Mouse (Mus musculus): ENCODE data around the gene Adk.

- TF ChIP-seq CTCF (IDR thresholded peaks at IDR 0.05) (no peak), POLR2A (IDR thresholded peaks at IDR 0.05; ENCODE audit: insufficient read depth, low read depth, low read length) (no peak), EP300 (IDR thresholded peaks at IDR 0.05; ENCODE audit: insufficient read depth, low read depth, low read length) (no peak)
These were observed 307.6 kb downstream of the Adk start for GRCm38 (mm10) chr14:21359896-21360525.

All from heart, adult 2 months (tissue).